Mouse (Mus musculus) megakaryocyte, embryonic 14.5 days (primary cell): Measurements from ENCODE around the gene Dip2b. TPM values are rescaled to one million over a fixed set of nuclear protein-coding genes. Genes with fewer than 3 reads are reported as not detected.

Experiments
- H3K27me3 ChIP-seq: replicated peaks from 2 replicates; pipeline ENCODE3; 2012; ENCODE audit warnings: inconsistent platforms
- H3K36me3 ChIP-seq: replicated peaks from 2 replicates; pipeline ENCODE3; 2012; ENCODE audit warnings: low read length, inconsistent platforms, mixed read lengths
- H3K4me1 ChIP-seq: 2 replicates; pipeline ENCODE4 v1.6.1; 2012; ENCODE audit warnings: inconsistent platforms
- H3K4me3 ChIP-seq: replicated peaks from 2 replicates; pipeline ENCODE3; 2012; ENCODE audit warnings: moderate library complexity, mild to moderate bottlenecking, inconsistent platforms
- H3K9me3 ChIP-seq: 2 replicates; pipeline ENCODE4 v1.6.1; 2012; ENCODE audit warnings: inconsistent platforms
- FLI1 ChIP-seq: IDR thresholded peaks from 2 replicates; pipeline ENCODE4 v1.6.1; 2012; ENCODE audit warnings: low read length, inconsistent platforms, mixed read lengths
- GATA1 ChIP-seq: IDR thresholded peaks from 3 replicates; pipeline ENCODE4 v1.6.1; 2012; ENCODE audit warnings: mixed read lengths, low read length, inconsistent platforms, borderline replicate concordance
- polyA plus RNA-seq: library from polyadenylated mRNA; stranded (reverse); fragments of >175 nt; gene quantifications from 2 replicates; pipeline ENCODE4 v1.2.3, GENCODE M21; 2012; ENCODE audit warnings: low replicate concordance; ENCODE audit not compliant: insufficient read depth

The Dip2b gene
- polyA plus RNA-seq, result 0.46 TPM in 1 of 2 replicates, not detected in the other

- H3K27me3 ChIP-seq, result peaks cover 10% of the 10 kb centered on the region
- H3K4me1 ChIP-seq, result peaks cover 34% of the 10 kb centered on the region
- no peaks in the 10 kb centered on the region for H3K9me3 ChIP-seq
- TF ChIP-seq GATA1 (no peak), FLI1 (no peak)
- peak within 1 kb of the TSS; percentile 92 for H3K4me3 ChIP-seq
- no peaks in the 10 kb centered on the region for H3K36me3 ChIP-seq
Measured at GRCm38 (mm10) chr15:100038470-100038971, at the start of gene Dip2b. Gene Dip2b (plus strand): TSS chr15:100038664.

GRCm38 (mm10) chr15:99993100-99993499 lies 45.4 kb upstream of the Dip2b start:
- H3K27me3 ChIP-seq, result no peaks in the 10 kb centered on the region
- H3K4me1 ChIP-seq, result no peaks in the 10 kb centered on the region
- no peak overlapping the region for H3K4me3 ChIP-seq
- TF ChIP-seq GATA1 (no peak), FLI1 (no peak)
- peaks cover 89% of the 10 kb centered on the region for H3K36me3 ChIP-seq
- no peaks in the 10 kb centered on the region for H3K9me3 ChIP-seq

- no peak for TF ChIP-seq GATA1
- TF ChIP-seq FLI1, result no peak
- no peaks in the 10 kb centered on the region for H3K4me1 ChIP-seq
- no peaks in the 10 kb centered on the region for H3K27me3 ChIP-seq
- no peaks in the 10 kb centered on the region for H3K9me3 ChIP-seq
- peaks cover 87% of the 10 kb centered on the region for H3K36me3 ChIP-seq
- H3K4me3 ChIP-seq, result no peak overlapping the region
Measured at GRCm38 (mm10) chr15:99997114-99997804, 41.2 kb upstream of the Dip2b start.

GRCm38 (mm10) chr15:99999390-99999789 lies 39.1 kb upstream of the Dip2b start:
- Histone ChIP-seq H3K4me1 (no peaks in the 10 kb centered on the region), H3K36me3 (peaks cover 88% of the 10 kb centered on the region), H3K9me3 (no peaks in the 10 kb centered on the region), H3K4me3 (no peak overlapping the region), H3K27me3 (no peaks in the 10 kb centered on the region)
- TF ChIP-seq FLI1 (no peak), GATA1 (no peak)

DNA sequence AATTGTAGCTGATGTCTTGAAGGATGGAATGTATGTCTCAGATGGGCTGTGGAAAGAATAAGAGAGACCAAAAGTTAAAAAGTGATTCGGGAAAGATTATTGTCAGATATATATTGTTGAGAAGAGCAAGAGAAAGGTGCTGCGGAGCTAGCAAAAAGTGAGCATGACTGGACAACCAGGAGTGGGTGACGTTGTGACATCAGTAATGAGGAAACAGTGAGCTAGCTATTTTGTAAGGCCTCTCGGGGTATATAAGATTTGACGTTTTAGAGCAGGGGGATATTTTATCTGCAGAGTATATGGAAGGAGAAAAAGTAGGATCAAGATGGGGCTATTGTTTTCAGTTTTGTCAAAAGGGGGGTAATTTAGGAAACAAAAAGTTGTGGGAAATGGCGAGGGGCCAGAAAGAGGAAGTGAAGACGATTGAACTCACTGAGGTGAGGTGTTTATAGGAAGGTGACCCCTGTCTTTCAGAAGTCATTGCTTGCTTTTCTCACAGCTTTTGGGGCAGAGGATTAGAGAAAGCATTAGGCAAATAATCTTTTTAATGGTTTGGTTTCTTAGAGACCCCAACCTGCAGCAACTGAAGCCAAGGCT lies 33.7 kb upstream of the Dip2b start:
- H3K4me3 ChIP-seq, result no peak overlapping the region

DNA sequence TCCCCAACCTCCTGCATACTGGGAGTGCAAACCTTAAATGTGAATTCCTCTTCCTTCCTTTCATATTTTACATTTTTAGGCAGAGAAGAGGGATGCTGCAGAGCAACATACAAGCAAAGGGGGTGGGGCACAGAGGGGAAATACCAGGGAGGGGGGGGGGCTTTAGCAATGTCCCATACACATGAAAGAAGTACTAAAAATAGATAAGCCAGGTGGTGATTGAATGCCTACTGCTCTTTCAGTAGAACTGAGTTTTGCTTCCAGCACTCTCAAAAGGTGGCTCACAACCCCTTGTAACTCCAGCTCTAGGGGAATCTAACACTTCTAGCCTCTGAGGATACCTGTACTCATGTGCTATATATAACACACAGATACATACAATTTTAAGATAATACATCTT lies 32.3 kb upstream of the Dip2b start:
- no peak overlapping the region for H3K4me3 ChIP-seq
- no peaks in the 10 kb centered on the region for H3K9me3 ChIP-seq
- H3K4me1 ChIP-seq, result no peaks in the 10 kb centered on the region
- H3K36me3 ChIP-seq, result peaks cover 95% of the 10 kb centered on the region
- no peaks in the 10 kb centered on the region for H3K27me3 ChIP-seq
- TF ChIP-seq FLI1 (no peak), GATA1 (no peak)

More for the DNA sequence above, 33.7 kb upstream of the Dip2b start:
- peaks cover 92% of the 10 kb centered on the region for H3K36me3 ChIP-seq
- H3K4me1 ChIP-seq, result no peaks in the 10 kb centered on the region
- H3K9me3 ChIP-seq, result no peaks in the 10 kb centered on the region
- no peaks in the 10 kb centered on the region for H3K27me3 ChIP-seq
- TF ChIP-seq GATA1 (no peak), FLI1 (no peak)

DNA sequence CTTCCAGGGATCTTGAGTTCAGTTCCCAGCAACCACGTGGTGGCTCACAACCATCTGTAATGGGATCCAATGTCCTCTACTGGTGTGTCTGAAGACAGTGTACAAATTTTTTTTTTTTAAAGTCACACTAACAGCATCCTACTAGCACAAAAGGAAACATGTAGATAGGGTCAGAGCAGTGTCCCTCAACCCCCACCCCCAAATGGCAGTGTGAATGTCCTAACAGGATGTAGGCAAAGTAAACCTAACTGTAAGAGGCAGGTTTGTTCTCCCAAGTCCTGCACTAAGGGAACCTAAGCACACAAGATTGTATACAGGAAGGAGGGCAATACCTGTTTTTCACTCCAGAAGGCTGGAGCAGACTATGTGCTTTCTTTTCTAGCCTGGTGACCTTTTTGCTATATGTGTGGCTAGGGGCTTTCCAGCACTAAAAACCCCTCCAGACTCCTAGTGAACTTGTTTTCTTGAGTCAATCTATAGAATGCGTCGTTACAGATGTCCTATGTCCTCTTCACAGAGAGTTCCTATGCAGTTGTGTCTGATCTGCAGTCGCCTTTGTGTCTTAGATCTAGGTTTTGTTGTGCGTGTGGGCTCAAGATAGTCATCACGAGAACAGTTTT lies 20.1 kb upstream of the Dip2b start:
- Histone ChIP-seq H3K9me3 (0 out of 2 replicates have a peak, but pooled peaks cover 5% of the 10 kb centered on the region), H3K4me3 (no peak overlapping the region)
- no peak for TF ChIP-seq GATA1

GRCm38 (mm10) chr15:100021175-100021574 lies 17.3 kb upstream of the Dip2b start:
- peaks cover 21% of the 10 kb centered on the region for H3K4me1 ChIP-seq
- TF ChIP-seq GATA1 (no peak), FLI1 (no peak)
- H3K36me3 ChIP-seq, result peaks cover 10% of the 10 kb centered on the region
- H3K9me3 ChIP-seq, result 0 out of 2 replicates have a peak, but pooled peaks cover 5% of the 10 kb centered on the region
- no peak overlapping the region for H3K4me3 ChIP-seq
- H3K27me3 ChIP-seq, result peaks cover 10% of the 10 kb centered on the region

More for the DNA sequence above, 20.1 kb upstream of the Dip2b start:
- Histone ChIP-seq H3K27me3 (no peaks in the 10 kb centered on the region), H3K4me1 (peaks cover 16% of the 10 kb centered on the region), H3K36me3 (peaks cover 20% of the 10 kb centered on the region)

- peaks cover 10% of the 10 kb centered on the region for H3K27me3 ChIP-seq
- H3K9me3 ChIP-seq, result 0 out of 2 replicates have a peak, but pooled peaks cover 5% of the 10 kb centered on the region
- no peak overlapping the region for H3K4me3 ChIP-seq
- peaks cover 26% of the 10 kb centered on the region for H3K4me1 ChIP-seq
- H3K36me3 ChIP-seq, result no peaks in the 10 kb centered on the region
- TF ChIP-seq FLI1 (no peak), GATA1 (no peak)
Measured at GRCm38 (mm10) chr15:100022923-100023322, 15.5 kb upstream of the Dip2b start.

DNA sequence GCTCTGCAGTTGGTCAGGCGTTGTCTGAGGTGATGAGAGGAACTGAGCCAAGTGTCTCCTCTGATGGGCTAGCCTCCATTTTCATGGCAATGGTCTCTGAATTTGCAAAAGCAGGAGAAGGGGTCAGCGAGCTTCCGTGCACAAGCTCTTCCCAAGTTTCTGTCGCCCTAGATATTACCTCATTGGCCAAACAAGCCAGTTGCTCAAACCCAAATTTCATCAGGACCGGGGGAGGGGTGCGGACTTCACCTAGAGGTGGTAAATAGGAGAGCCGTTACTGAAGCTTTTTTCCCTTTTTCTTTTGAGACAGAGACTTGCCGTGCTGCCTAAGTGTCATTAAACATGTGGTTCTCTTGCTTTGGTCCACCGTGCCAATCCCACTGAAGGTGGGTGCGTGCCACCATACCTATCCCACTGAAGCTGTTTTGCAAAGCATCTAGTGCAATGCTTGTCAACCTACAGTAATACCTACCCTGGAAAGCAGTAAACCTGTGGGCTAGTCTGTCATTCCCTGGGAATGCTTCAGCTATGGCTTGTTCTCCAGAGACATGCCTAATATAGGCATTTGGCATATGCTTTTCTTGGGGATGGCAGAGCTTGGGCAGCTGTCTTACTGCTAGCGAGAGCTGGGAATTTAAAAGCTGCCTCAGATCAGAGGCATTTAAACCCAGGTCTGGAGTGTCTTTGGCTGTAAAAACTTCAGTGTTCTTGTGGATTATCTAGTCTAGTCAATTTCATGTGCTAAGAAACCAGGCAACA lies 13.2 kb upstream of the Dip2b start:
- peaks cover 10% of the 10 kb centered on the region for H3K27me3 ChIP-seq
- peaks cover 18% of the 10 kb centered on the region for H3K4me1 ChIP-seq
- H3K36me3 ChIP-seq, result no peaks in the 10 kb centered on the region
- no peak overlapping the region for H3K4me3 ChIP-seq
- 0 out of 2 replicates have a peak, but pooled peaks cover 5% of the 10 kb centered on the region for H3K9me3 ChIP-seq
- TF ChIP-seq GATA1, result no peak
- TF ChIP-seq FLI1, result no peak
